Mouse (Mus musculus) hindbrain, embryonic 13.5 days (tissue): ENCODE results near the gene Umad1. TPM values are rescaled to one million over a fixed set of nuclear protein-coding genes. Genes with fewer than 3 reads are reported as not detected.

Experiments used
- ATAC-seq: fragments of 200-750 bp; cut with Nextera tagmentation; 2 replicates; pipeline ENCODE4 v1.8.0; 2017; ENCODE audit warnings: moderate TSS enrichment; ENCODE audit not compliant: low FRiP score
- H3K27ac ChIP-seq: fragments of 300-500 bp; sonication (generic); 2 replicates; pipeline ENCODE4 v1.5.1; 2015; ENCODE audit warnings: inconsistent platforms, mild to moderate bottlenecking, moderate library complexity
- H3K27me3 ChIP-seq: fragments of 300-500 bp; sonication (generic); 2 replicates; pipeline ENCODE4 v1.6.1; 2015; ENCODE audit warnings: mild to moderate bottlenecking, inconsistent platforms
- H3K36me3 ChIP-seq: fragments of 300-500 bp; sonication (generic); 2 replicates; pipeline ENCODE4 v1.6.1; 2015; ENCODE audit warnings: mild to moderate bottlenecking, inconsistent platforms
- H3K4me1 ChIP-seq: fragments of 300-500 bp; sonication (generic); replicated peaks from 2 replicates; pipeline ENCODE4 v1.6.1; 2015; ENCODE audit warnings: inconsistent platforms
- H3K4me2 ChIP-seq: fragments of 300-500 bp; sonication (generic); 2 replicates; pipeline ENCODE4 v1.6.1; 2015; ENCODE audit warnings: inconsistent platforms, mild to moderate bottlenecking, moderate library complexity
- H3K4me3 ChIP-seq: fragments of 300-500 bp; sonication (generic); 2 replicates; pipeline ENCODE4 v1.5.1; 2015; ENCODE audit warnings: mild to moderate bottlenecking, inconsistent platforms
- H3K9ac ChIP-seq: fragments of 300-500 bp; sonication (generic); 2 replicates; pipeline ENCODE4 v1.6.1; 2015; ENCODE audit warnings: mild to moderate bottlenecking, inconsistent platforms
- H3K9me3 ChIP-seq: fragments of 300-500 bp; sonication (generic); 2 replicates; pipeline ENCODE4 v1.6.1; 2016; ENCODE audit warnings: inconsistent platforms
- WGBS: fragments of 180-500 bp; shearing (Covaris S2); methylation state at CpG from one replicate; pipeline ENCODE4 v1.1.7; 2015; 5-methylcytosine and 5-hydroxymethylcytosine counted together
- polyA plus RNA-seq: library from polyadenylated mRNA; unstranded; fragments of >200 nt; fragmentation: Nextera tagmentation; extraction: Ambion mirVana; gene quantifications from 2 replicates; pipeline ENCODE4 v1.2.1, GENCODE M21; 2015

The Umad1 gene
- polyA plus RNA-seq, 1 experiment from 2014 or later, result 48.2 TPM

DNA sequence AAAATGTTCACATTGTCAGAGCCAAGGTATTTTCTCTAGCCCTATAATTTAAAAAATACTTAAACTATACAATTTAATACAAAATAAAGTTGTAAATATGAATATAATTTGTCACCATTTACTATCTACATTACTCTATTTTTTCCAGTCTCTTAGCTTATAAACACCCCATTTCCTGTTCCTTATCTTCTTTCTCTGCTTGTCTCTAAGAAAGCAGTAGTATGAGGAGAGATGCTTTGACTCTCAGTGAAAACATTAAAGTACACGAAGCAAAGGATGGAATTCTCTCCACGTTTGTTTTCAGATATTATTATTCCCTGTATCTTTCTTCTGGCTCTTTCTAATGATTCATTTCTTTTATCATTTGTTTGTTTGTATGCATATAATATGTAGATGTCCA lies 99.1 kb downstream of the Umad1 start:
- ATAC-seq, result no peak

DNA sequence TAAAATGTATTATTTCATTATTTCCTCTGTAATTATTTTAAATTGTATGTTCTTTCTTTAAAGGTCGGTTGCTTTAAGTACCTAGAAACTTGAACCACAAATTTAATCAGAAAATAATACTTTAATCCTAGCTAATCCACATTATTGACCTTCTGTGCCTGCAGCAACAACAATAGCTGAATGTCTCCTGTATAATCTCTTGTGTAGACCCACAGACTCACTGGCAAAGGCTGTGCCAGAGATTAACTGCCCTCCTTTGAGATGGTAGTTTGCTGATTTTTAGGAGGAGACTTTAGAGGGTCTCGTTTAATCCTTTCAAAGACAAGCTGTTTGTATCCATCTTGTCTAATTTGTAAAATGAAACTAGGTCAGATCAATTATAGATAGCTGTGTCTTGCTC lies 99.7 kb downstream of the Umad1 start:
- Histone ChIP-seq H3K4me2 (no peak overlapping the region), H3K27ac (no peak overlapping the region), H3K36me3 (no peaks in the 10 kb centered on the region), H3K4me3 (no peak overlapping the region), H3K9me3 (no peaks in the 10 kb centered on the region), H3K4me1 (peaks cover 5% of the 10 kb centered on the region), H3K9ac (no peak overlapping the region), H3K27me3 (no peaks in the 10 kb centered on the region)
- 77% methylated on average over 2 of the region's 2 CpGs for WGBS
- no peak for ATAC-seq

More for the DNA sequence above, 99.1 kb downstream of the Umad1 start:
- H3K4me1 ChIP-seq, result peaks cover 9% of the 10 kb centered on the region
- WGBS, result 81% methylated on average over 2 of the region's 2 CpGs
- H3K27ac ChIP-seq, result no peak overlapping the region
- no peaks in the 10 kb centered on the region for H3K27me3 ChIP-seq
- no peak overlapping the region for H3K9ac ChIP-seq
- H3K36me3 ChIP-seq, result no peaks in the 10 kb centered on the region
- no peak overlapping the region for H3K4me2 ChIP-seq
- H3K9me3 ChIP-seq, result no peaks in the 10 kb centered on the region
- no peak overlapping the region for H3K4me3 ChIP-seq

DNA sequence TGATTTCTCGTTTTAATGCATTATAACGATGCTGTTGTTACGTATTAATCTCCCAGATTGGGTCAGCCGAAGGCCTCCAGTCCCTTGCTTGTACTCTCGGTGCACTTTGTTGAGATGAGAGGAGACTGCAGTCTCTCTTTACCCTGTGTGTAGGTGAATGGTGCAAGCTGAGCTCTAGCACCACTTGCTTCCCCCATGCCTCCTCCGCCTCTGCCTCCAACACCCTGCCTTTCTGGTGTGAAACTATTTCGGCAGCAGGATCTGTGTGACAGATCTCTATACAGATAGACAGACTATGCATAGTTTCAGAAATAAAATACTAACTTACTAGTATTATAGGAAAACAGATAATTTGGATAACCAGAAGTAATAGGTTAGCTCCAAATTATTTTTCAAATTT lies 101.7 kb downstream of the Umad1 start:
- Histone ChIP-seq H3K36me3 (peaks cover 4% of the 10 kb centered on the region; the same call in 1 of the 2 replicates), H3K9me3 (no peaks in the 10 kb centered on the region), H3K27me3 (no peaks in the 10 kb centered on the region), H3K9ac (no peak overlapping the region), H3K4me2 (no peak overlapping the region), H3K4me3 (no peak overlapping the region), H3K27ac (no peak overlapping the region), H3K4me1 (peaks cover 12% of the 10 kb centered on the region)
- WGBS, result 89% methylated on average over 7 of the region's 7 CpGs
- no peak for ATAC-seq

DNA sequence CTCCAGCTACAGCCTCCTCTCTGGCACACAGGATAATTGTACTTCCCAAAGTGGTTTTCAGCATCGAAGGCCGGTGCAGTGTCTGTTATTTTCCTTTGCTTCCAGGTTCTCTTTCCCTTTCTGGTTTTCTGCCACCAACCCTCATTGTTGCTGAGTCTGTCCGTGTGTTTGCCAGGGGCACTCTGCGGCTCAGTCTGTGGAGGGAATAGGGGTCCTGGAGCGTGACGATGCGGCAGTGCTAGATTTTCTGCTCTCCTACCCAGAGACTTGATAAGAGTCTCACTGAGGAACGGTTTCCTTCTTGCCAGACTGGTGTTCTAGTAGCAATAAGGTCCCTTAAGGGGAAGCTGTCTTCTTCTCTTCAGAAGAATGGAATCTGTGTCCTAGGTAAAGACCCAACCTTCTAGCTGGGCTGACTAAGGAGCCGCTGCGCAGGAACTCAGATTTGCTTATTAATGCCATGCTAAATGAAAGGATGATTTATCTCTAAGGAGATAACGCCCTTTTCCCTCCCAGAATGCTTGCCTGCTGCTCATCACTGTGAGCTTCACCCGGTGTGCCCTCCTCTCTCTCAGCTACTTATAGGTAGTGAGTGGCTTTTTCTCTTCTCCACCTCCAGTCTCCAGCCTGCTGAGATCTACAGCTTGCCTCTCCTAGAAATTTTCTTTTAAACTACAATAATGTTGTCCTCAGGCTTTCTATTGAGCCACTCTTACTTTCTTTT lies 105.1 kb downstream of the Umad1 start:
- 56% methylated on average over 12 of the region's 12 CpGs for WGBS
- Histone ChIP-seq H3K36me3 (peaks cover 4% of the 10 kb centered on the region), H3K4me2 (no peak overlapping the region), H3K27ac (no peak overlapping the region; the same call in 1 of the 2 replicates), H3K4me3 (no peak overlapping the region), H3K9me3 (no peaks in the 10 kb centered on the region), H3K4me1 (peaks cover 12% of the 10 kb centered on the region), H3K9ac (no peak overlapping the region), H3K27me3 (no peaks in the 10 kb centered on the region)
- ATAC-seq, result no peak

DNA sequence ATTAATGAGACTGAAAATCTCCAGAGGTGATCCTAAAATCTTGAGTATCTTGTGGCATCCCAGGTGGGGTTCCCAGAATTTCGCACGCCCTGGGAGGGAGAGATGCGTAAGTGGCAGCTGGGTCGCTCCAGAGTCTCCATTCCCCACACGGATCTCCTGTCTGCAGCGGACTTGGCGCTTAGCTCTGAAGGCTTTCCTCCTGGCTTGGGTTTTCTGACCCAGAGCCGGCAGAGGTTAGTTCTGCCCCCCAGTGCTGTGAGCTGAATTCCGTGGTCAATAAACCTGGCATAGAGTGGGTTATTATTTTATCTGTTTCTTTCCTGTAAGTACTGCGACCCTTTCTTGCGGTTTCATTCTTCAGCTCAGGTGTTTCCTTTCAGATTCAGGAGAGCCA lies 105.7 kb downstream of the Umad1 start:
- H3K4me3 ChIP-seq, result no peak overlapping the region
- no peaks in the 10 kb centered on the region for H3K27me3 ChIP-seq
- ATAC-seq, result no peak
- H3K9ac ChIP-seq, result no peak overlapping the region
- peaks cover 12% of the 10 kb centered on the region for H3K4me1 ChIP-seq
- H3K36me3 ChIP-seq, result peaks cover 4% of the 10 kb centered on the region
- no peak overlapping the region for H3K27ac ChIP-seq
- H3K4me2 ChIP-seq, result no peak overlapping the region
- 90% methylated on average over 11 of the region's 11 CpGs for WGBS
- no peaks in the 10 kb centered on the region for H3K9me3 ChIP-seq

DNA sequence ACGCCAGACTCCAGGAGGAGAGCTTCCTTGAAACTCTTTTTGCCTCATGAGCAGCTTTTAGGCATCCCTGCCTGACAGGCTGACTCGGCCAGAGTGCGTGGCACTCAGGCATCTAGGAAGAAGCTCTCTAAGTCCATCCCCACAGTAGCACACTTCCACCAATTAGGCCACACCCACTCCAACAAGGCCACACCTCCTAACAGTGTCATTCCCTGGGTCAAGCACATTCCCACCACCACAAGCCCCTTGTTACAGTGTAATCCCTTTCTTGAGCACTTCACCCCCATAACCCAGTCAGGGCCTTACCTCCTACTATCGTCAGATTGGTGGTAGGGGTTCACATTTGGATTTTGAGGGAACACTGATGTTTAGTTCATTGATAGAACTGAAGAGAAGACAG lies 108.6 kb downstream of the Umad1 start:
- H3K9ac ChIP-seq, result no peak overlapping the region
- ATAC-seq, result 0 out of 2 replicates have a peak, but pooled peaks have one; percentile 36
- H3K4me2 ChIP-seq, result no peak overlapping the region
- peaks cover 12% of the 10 kb centered on the region for H3K4me1 ChIP-seq
- no peak overlapping the region for H3K4me3 ChIP-seq
- peaks cover 4% of the 10 kb centered on the region for H3K36me3 ChIP-seq
- H3K27ac ChIP-seq, result no peak overlapping the region
- H3K27me3 ChIP-seq, result no peaks in the 10 kb centered on the region
- WGBS, result 96% methylated on average over 4 of the region's 4 CpGs
- H3K9me3 ChIP-seq, result no peaks in the 10 kb centered on the region

DNA sequence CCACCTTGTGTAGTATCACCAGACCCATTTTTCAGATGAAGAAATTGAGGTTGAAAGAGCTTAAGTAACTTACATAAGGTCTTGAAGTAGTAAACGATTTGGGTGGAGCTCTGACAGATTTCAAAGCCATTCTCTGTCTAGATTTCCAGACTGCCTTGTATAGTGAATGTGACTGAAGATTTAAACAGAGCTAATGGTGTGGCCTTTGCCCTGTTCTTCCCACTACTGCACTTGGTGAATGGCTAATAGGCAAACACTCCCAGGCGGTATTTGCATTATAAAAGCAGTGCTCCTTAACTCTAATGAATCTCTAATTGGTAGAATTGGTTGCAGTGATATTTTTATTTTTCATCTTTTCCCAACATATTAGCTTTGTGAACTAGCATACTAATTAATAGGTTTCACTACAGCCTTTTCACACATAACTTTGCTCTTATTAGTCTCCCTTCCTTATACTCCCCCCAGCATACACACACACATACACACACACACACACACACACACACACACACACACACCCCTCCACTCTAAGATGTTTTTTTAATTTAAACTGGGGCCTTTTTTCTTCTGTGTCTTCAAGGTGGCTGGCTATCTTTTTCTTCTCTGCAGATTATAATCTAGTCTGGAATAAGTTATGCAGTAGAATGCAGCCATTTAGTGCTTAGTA lies 109.2 kb downstream of the Umad1 start:
- no peak overlapping the region for H3K27ac ChIP-seq
- H3K27me3 ChIP-seq, result no peaks in the 10 kb centered on the region
- peaks cover 4% of the 10 kb centered on the region for H3K36me3 ChIP-seq
- 0 out of 2 replicates have a peak, but pooled peaks have one; percentile 57 for ATAC-seq
- no peak overlapping the region for H3K9ac ChIP-seq
- no peak overlapping the region for H3K4me3 ChIP-seq
- peaks cover 12% of the 10 kb centered on the region for H3K4me1 ChIP-seq
- no peak overlapping the region for H3K4me2 ChIP-seq
- 34% methylated on average over 2 of the region's 2 CpGs for WGBS
- no peaks in the 10 kb centered on the region for H3K9me3 ChIP-seq

DNA sequence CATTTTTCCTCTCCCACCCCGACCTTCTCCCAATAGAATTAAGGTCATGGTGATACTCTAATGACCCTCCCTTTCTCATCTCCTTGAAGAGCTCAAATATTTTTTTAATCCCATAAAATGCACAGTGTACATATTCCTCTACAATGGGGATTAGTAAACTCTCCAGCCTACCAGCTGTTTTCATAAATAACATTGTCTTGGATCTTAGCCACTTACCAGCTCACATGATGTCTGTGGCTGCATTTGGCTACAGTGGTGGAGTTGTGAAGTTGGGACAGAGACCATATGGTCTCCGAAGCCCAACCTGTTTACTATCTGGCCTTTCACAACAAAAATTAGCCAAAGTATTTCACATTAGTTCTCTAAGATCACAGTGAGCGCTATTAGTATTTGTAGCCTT lies 111.5 kb downstream of the Umad1 start:
- no peaks in the 10 kb centered on the region for H3K4me1 ChIP-seq
- peaks cover under 1% of the 10 kb centered on the region for H3K36me3 ChIP-seq
- no peaks in the 10 kb centered on the region for H3K9me3 ChIP-seq
- no peak for ATAC-seq
- H3K9ac ChIP-seq, result no peak overlapping the region
- no peak overlapping the region for H3K27ac ChIP-seq
- H3K27me3 ChIP-seq, result no peaks in the 10 kb centered on the region
- 93% methylated on average over 3 of the region's 3 CpGs for WGBS
- H3K4me2 ChIP-seq, result no peak overlapping the region
- H3K4me3 ChIP-seq, result no peak overlapping the region

DNA sequence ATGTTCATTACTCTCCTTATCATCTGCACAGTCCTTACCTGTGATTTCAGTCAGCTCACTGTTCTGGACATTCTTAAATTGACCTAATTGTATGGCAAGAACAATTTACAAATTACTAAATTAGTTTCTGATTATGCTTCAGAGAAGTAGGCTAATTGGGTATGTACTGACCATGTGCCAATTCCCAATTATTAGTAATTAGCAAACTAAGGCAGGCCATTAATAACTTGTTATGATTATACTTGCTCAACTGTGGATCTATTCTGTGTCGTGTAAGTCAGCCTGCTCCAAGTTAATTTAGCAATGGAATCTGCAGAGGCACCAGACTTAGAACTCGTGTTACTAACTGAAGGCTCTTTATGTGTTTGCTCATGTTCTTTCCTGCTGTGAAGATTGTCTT lies 114.0 kb downstream of the Umad1 start:
- 62% methylated on average over 2 of the region's 2 CpGs for WGBS
- no peak overlapping the region for H3K4me2 ChIP-seq
- no peak overlapping the region for H3K27ac ChIP-seq
- no peak overlapping the region for H3K9ac ChIP-seq
- no peaks in the 10 kb centered on the region for H3K9me3 ChIP-seq
- no peak overlapping the region for H3K4me3 ChIP-seq
- peaks cover 7% of the 10 kb centered on the region for H3K36me3 ChIP-seq
- H3K27me3 ChIP-seq, result no peaks in the 10 kb centered on the region
- ATAC-seq, result no peak
- H3K4me1 ChIP-seq, result no peaks in the 10 kb centered on the region

DNA sequence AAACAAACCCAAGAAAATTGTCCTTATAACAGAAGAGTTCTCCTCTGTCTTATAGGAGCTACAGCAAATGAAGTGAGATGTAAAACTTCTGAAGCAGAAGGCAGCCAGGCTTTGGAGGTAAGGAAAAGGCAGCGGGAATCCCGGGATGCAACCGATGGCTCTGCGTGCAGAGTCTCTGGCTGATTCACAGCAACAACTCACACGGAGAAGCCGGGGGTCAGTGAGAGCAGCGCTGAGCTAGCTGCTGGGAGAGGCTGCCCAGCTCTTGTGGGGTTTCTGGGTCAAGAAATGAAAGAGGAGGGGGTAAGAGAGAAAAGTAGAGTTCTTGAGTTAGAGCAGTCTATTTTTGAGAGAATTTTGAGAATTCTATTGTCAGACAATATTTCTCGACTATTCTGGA lies 114.8 kb downstream of the Umad1 start:
- Histone ChIP-seq H3K36me3 (peaks cover 11% of the 10 kb centered on the region), H3K27me3 (no peaks in the 10 kb centered on the region), H3K27ac (no peak overlapping the region), H3K4me2 (no peak overlapping the region), H3K4me3 (no peak overlapping the region), H3K9me3 (no peaks in the 10 kb centered on the region), H3K9ac (no peak overlapping the region), H3K4me1 (no peaks in the 10 kb centered on the region)
- ATAC-seq, result no peak
- WGBS, result 53% methylated on average over 8 of the region's 8 CpGs

DNA sequence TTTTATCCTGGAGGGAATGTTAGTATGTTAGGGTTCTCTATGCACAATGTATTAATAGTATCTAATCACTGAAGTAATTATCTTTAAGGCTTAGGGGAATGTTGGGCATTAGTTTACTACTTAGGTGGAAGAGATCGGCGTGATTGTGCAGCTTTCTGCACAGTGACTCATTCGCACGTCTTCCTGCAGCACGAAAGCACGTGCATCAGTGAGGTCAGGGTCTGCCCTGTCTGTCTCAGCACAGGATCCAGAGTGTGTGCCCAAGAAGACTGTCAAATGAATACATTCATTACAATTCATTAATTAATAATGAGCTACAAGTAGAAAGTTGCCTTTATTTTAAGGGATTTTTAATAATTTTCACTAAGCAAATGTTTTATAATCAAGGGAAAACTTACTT lies 115.2 kb downstream of the Umad1 start:
- H3K27me3 ChIP-seq, result no peaks in the 10 kb centered on the region

DNA sequence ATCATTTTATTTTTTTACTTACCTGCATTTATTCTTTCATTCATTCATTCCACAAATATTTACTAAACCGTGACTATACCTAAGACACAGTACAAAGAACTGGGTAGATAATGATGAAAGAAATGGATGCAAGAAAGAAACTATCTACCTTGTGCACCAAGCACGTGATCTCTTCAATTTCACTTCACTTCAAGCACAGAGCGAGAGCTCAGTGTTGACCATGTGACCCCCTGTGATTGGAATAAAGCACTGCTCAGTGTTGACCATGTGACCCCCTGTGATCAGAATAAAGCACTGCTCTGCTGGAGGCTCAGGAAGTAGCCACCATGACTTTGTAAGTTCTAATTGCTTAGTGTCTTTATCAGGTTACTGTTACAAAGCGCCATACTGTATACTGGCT lies 115.6 kb downstream of the Umad1 start:
- Histone ChIP-seq H3K4me1 (no peaks in the 10 kb centered on the region), H3K4me2 (no peak overlapping the region)
- ATAC-seq, result no peak

More for the DNA sequence above, 115.2 kb downstream of the Umad1 start:
- no peak overlapping the region for H3K4me2 ChIP-seq
- H3K9ac ChIP-seq, result no peak overlapping the region
- no peak overlapping the region for H3K4me3 ChIP-seq
- H3K4me1 ChIP-seq, result no peaks in the 10 kb centered on the region
- 76% methylated on average over 6 of the region's 6 CpGs for WGBS
- no peak overlapping the region for H3K27ac ChIP-seq
- H3K9me3 ChIP-seq, result no peaks in the 10 kb centered on the region
- ATAC-seq, result no peak
- H3K36me3 ChIP-seq, result peaks cover 11% of the 10 kb centered on the region

DNA sequence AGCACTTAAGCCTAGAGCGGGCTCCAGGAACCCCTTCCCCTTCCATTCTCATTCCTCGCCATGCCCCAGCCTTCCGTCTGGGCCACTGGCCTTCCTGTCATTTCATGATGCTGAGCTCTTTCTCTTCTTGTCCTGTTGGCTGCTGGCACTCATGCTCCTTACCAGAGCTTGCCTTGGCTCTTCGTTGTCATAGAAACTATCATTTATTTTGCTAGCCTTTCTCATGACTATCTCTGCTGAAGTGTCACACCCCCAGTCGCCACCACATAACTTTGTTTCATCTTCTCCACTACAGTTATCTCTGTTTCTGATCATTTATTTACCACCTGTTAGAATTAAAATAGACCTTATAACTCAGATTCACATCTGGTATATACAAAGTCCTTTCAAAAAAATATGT lies 117.3 kb downstream of the Umad1 start:
- no peak overlapping the region for H3K4me3 ChIP-seq
- 90% methylated on average over 5 of the region's 5 CpGs for WGBS
- ATAC-seq, result no peak

More for the DNA sequence above, 115.6 kb downstream of the Umad1 start:
- H3K9ac ChIP-seq, result no peak overlapping the region
- WGBS, result 80% methylated on average over 4 of the region's 4 CpGs
- peaks cover 11% of the 10 kb centered on the region for H3K36me3 ChIP-seq
- H3K27me3 ChIP-seq, result no peaks in the 10 kb centered on the region
- no peak overlapping the region for H3K27ac ChIP-seq
- H3K4me3 ChIP-seq, result no peak overlapping the region
- no peaks in the 10 kb centered on the region for H3K9me3 ChIP-seq

More for the DNA sequence above, 117.3 kb downstream of the Umad1 start:
- no peaks in the 10 kb centered on the region for H3K27me3 ChIP-seq
- H3K4me2 ChIP-seq, result no peak overlapping the region
- no peak overlapping the region for H3K9ac ChIP-seq
- no peak overlapping the region for H3K27ac ChIP-seq
- H3K4me1 ChIP-seq, result no peaks in the 10 kb centered on the region
- H3K9me3 ChIP-seq, result no peaks in the 10 kb centered on the region
- peaks cover 11% of the 10 kb centered on the region for H3K36me3 ChIP-seq
